Mouse (Mus musculus) ES-E14 (cell line): ENCODE data around the gene Fosl2.

Experiments
- CHD2 ChIP-seq: IDR thresholded peaks from 2 replicates; pipeline ENCODE4 v1.6.1; 2014; ENCODE audit warnings: mild to moderate bottlenecking, low read depth, low read length, inconsistent platforms
- HCFC1 ChIP-seq: IDR thresholded peaks from 2 replicates; pipeline ENCODE4 v1.6.1; 2012; ENCODE audit warnings: low read length, inconsistent platforms, borderline replicate concordance; ENCODE audit not compliant: insufficient read depth
- MAFK ChIP-seq: IDR thresholded peaks from 2 replicates; pipeline ENCODE4 v1.6.1; 2014; ENCODE audit warnings: mild to moderate bottlenecking, low read depth, low read length, inconsistent platforms; ENCODE audit not compliant: insufficient read depth
- ZC3H11A ChIP-seq: IDR thresholded peaks from 2 replicates; pipeline ENCODE4 v1.6.1; 2012; ENCODE audit warnings: low read depth, mild to moderate bottlenecking, inconsistent platforms, low read length, borderline replicate concordance
- ZNF384 ChIP-seq: IDR thresholded peaks from 2 replicates; pipeline ENCODE4 v1.6.1; 2012; ENCODE audit warnings: low read depth, low read length, inconsistent platforms

DNA sequence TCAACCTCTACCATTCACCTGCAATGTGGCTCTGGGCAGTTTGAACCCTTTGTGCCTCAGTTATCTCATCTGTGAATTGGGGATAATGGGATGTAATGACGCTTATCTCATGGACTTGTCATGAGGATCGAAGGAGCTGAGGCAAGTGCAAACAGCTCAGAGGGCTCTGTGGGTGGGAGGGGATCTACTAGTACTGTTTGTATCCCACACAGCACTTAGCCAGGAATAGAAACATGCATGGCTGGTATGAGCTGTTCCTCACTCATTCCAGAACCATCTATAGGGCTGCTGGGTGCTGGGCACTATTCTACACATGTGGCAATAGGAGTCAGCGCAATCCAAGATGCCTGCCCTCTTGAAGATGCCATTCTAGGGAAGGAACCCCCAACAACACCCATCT is 64.0 kb downstream of the Fosl2 start:
- TF ChIP-seq ZNF384 (no peak), HCFC1 (no peak), CHD2 (no peak), MAFK (no peak), ZC3H11A (no peak)
